Mouse (Mus musculus): ENCODE measurements around the gene Brap.
"Not testable (repeated sequence)": the region's sequence is repeated elsewhere in the genome, so short reads cannot be mapped to it uniquely, and the experiment has no call there.

The Brap gene

DNA sequence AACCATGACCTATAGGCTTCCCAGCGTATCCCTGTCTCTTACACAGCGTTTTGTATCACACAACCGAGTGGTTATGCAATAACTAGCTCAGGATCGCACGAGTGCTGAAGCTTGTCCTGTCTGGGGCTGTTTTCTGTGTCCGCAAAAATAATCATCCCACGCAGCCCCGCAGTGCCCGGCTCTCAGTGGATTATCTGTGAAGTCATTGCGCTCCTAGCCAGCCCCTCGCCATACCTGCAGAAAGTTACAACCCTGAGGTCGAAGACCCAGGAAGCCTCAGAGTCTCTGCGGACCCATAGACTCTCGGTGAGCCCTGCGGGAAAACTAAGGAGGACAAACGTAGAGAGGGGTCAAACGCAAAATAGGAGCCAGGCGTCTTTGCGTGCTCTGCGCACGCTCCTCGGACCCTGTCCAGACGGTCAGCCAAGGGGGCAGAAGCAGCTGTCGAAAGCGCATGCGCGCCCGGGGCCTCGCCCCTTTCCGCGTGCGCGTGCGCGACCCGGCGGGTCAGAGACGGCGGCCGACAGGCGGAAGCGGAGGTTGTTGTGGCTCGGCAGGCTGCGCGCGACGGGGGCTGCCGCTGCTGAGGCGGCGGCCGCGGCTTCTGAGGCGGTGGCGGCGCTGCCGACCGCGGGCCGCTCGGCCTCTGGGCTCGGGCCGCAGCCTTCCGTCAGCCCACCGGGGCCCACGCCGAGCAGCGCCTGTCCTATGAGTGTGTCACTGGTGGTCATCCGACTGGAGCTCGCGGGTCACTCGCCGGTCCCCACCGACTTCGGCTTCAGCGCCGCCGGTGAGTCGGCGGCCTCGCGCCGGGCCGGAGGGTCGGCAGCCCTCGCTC, at the start of gene Brap, which contains the start of gene Acad10:
Gene Brap, plus strand, starts transcription at position 505 of the 838 bp plus-strand sequence.
Gene Acad10, minus strand, starts transcription at position 456 of the 838 bp plus-strand sequence.
- peak; percentile 94 to 95 for DNase-seq (ENCODE audit: low spot score in 2 of 2)

- DNase-seq (ENCODE audit: low spot score in 2 of 2): no peak
These were observed 48.3 kb upstream of the Brap start for GRCm38 (mm10) chr5:121612036-121612435.

GRCm38 (mm10) chr5:121614921-121615320, 45.4 kb upstream of the Brap start:
- not testable (repeated sequence) for DNase-seq (ENCODE audit: low spot score in 2 of 2)

GRCm38 (mm10) chr5:121618592-121619513, 41.5 kb upstream of the Brap start, which contains the start of gene Acad12:
TSS of gene Acad12 (minus strand) at chr5:121618938.
- DNase-seq (ENCODE audit: low spot score in 2 of 2): peak; percentile 84 to 86

DNA sequence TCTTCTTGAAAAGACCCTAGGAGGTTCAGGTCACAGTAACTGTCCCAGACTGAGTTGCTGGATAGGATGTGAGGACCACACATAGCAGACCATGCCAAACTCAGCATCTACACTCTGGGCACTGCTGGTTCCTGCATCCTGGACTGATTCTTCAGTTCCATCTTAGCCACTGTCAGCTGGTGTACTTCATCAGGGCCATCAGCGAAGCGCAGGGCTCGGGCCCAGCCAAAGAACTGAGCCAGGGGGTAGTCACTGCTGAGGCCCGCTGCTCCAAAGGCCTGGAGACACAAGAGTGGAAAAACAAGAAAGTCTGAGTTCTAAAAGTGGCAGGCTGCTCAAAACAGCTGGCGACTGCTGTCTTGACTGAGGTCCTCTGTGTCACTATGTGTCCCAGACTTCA, 39.3 kb upstream of the Brap start:
- DNase-seq (ENCODE audit: low spot score in 2 of 2): no peak

- DNase-seq (ENCODE audit: low spot score in 2 of 2): no peak
These were observed 37.1 kb upstream of the Brap start for GRCm38 (mm10) chr5:121623241-121623640.

- peak; percentile 36 to 66 for DNase-seq (ENCODE audit: low spot score in 2 of 2)
These were observed 32.5 kb upstream of the Brap start for GRCm38 (mm10) chr5:121627871-121628270.

DNA sequence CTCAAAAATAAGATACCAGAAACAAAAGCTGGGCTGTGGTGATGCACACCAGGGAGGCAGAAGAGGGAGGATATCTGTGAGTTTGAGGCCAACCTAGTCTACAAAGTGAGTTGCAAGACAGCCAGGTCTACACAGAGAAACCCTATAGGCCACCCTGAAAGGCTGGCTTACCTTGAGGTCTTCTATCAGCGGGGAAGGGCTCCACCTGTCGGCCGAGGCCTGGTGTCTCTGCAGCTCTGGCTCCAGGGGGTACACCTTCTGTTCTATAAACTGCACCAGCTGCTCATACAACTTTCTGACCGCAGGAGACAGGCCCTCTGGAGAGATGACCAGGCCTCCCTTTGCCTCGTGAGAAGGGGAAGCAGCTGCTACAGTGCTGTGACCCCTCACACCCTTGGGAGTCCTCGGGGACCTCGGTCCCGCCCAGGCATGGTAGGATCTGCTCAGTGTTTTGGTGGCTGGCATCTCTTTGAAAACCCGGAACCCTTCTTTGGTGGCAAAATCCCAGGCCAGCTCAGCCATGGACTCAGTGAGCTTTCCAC, 29.2 kb upstream of the Brap start:
- DNase-seq (ENCODE audit: low spot score in 2 of 2): not testable (repeated sequence)

GRCm38 (mm10) chr5:121632804-121633203, 27.6 kb upstream of the Brap start:
- DNase-seq (ENCODE audit: low spot score in 2 of 2): no peak

DNA sequence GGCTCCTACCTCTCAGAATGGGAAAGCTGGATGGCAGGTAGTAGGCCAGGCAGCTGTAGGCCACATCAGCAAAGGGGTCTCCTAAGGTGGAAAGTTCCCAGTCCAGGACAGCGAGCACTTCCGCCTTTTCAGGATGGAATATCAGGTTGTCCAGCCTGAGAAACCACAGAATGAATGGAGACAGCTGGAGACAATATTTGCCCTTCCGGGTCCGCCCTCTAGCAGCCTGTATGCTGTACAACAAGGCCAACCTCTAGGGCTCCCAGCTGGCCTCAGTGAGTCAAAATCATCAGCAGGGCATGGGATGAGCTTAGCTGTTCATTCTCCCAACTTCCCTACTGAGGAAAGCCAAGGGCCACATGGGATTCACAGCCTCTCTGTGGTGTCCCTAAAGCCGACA, 25.7 kb upstream of the Brap start:
- DNase-seq (ENCODE audit: low spot score in 2 of 2): no peak

DNA sequence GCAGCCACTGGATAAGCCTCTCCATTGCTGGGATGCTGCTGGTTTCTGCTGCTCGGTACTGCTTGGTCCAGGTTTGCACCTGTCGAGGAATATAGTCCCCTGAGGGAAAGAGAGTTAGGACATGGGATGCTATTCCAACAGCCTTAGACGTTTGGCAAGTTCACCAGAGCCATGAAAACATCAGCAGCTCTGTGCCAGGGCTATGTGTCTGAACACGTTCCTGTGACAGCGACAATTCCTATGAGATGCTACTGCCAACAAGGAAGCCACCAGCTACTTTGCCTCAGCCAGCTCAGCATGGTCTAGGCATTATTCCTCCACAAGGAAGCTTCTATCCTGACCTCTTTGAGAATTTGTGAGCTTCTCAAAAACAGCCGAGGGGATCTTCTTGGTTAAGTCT, 23.1 kb upstream of the Brap start:
- no peak for DNase-seq (ENCODE audit: low spot score in 2 of 2)

DNA sequence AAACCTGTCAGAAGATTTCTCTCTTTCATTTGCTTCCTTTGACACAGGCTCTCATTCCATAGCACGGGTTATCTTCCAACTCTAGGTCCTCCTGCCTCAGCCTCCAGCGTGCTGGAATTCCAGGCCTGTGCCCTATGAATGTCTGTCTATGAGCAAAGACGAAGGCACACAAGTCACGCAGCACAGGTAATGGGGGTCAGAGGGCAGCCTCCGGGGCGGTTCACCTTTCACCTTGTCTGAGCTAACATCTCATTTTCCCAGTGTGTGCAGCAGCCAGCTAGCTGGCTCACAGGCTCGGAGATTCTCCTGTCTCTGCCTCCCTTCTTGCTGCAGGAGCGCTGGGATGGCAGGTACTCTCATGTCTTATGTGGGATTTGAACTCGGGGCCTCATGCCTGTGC, 20.8 kb upstream of the Brap start:
- DNase-seq (ENCODE audit: low spot score in 2 of 2): no peak

GRCm38 (mm10) chr5:121649134-121649533, 11.2 kb upstream of the Brap start:
- no peak for DNase-seq (ENCODE audit: low spot score in 2 of 2)

- no peak for DNase-seq (ENCODE audit: low spot score in 2 of 2)
These were observed 5.8 kb upstream of the Brap start for GRCm38 (mm10) chr5:121654526-121654925.

- DNase-seq (ENCODE audit: low spot score in 2 of 2): peak; percentile 14 to 39
These were observed 3.5 kb upstream of the Brap start for GRCm38 (mm10) chr5:121656866-121657265.

GRCm38 (mm10) chr5:121657656-121658055, 2.7 kb upstream of the Brap start:
- DNase-seq (ENCODE audit: low spot score in 2 of 2): not testable (repeated sequence)

DNA sequence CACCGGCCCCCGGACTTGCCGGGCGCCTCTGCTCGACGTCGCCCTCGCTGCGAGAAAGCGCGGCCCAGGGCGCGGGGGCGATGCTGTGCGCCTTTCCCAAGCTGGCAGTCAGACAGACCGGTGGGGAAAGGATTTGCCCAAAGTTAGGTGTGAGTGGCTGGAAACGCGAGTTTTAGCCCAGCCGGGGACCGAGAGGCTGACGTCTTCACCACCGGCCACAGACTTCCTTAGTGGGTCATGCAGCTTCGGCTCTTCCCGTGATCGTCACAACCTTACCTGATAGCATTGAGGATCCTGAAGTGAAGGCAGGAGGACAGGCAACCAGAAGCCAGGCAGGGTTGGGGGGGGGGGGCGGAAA, 513 bp downstream of the Brap start:
- DNase-seq (ENCODE audit: low spot score in 2 of 2): peak in 1 of 2 experiments; percentile 19

- DNase-seq (ENCODE audit: low spot score in 2 of 2): no peak
These were observed 1.1 kb downstream of the Brap start for GRCm38 (mm10) chr5:121661494-121661893.

GRCm38 (mm10) chr5:121663456-121663855, 3.1 kb downstream of the Brap start:
- DNase-seq (ENCODE audit: low spot score in 2 of 2): no peak

DNA sequence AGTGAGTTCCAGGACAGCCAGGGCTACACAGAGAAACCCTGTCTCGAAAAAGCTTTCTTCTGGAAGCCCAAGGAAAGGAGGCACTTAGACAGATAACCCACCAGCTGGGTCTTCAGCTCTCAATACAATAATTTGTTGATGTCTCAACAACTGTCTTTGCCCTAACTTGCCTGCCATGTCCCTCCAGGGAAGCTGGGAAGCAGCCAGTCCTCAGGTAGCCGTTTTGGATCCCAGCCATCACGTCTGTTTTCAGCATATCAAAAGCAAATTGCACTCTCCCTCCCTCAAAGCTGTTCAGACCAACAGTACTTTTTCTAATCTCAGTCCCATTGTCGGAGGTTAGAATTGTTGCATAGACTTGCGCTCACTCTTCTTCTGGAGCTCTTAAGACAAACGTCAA, 3.7 kb downstream of the Brap start:
- no peak for DNase-seq (ENCODE audit: low spot score in 2 of 2)

DNA sequence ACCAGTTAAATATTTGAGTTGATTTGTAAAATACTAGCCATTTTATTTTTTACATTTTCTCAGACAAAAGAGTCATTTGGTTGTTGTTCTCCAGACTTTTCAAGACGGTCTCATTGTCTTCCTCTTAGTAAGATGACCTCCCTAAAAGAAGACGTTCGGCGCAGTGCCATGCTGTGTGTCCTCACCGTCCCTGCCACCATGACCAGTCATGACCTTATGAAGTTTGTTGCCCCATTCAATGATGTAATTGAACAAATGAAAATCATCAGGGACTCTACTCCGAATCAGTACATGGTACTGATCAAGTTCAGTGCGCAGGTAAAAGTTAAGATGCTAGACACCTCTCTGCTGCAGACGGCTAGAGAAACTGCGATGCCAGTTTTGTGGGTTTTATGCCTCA, 4.6 kb downstream of the Brap start:
- no peak for DNase-seq (ENCODE audit: low spot score in 2 of 2)

DNA sequence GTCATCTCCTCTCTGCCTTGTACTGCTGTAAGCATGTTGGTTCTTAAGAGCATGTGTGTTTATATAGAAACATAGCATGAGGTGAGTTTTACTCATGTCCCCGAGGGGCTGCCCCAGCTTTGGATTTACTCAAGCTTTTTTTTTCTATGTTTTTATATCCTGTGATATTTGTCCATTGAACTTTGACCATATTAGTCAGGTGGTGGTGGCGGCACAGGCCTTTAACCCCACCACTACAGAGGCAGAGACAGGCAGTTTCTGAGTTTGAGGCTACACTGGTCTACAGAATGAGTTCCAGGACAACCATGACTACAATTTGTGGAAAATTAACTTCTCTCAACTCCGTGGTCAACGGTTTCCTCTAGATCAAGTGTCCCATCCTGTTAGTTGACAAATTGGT, 6.7 kb downstream of the Brap start:
- no peak for DNase-seq (ENCODE audit: low spot score in 2 of 2)

All from heart, adult 9 months (tissue).